Comparison of ENCODE assay signal across 22 mouse cellular contexts in the genomic region with DNA sequence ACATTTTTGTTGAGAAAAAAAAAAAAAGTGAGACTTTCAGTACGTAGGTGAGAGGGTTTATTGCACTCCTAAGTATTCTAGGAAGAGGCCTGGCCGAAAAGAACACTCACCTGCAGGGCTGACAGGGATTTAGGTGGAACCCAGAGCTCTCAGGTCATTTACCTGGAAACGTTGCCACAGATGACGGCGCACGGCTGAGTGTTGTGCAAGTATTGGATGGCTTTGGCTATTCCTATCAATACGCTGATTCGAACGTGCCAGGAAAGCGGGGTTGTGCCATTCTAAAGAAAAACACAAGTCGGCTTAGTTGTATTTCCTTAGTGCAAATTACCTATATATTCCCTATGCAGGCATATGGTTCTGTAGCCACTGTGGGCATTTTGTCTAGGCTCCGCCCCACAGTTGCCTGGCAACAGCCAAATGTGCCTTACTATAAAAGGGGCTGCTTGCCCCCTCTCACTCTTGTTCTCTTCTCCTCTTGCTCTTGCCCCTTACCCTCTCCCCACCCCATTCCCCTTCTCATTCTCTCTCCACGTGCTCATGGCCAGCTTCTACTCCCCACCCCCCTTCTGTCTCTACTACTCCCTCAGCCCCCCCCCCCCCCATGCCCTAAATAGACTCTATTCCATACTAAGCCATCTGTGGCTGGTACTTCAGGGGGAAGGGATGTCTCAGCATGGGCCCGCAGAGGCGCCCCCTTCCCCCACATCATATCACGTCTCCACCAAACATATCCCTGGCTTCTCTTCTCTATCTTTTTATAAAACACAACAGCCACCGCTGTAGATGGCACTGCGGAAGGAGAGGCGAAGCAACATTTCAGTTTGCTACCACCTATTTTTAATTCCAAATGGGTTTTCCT. TPM values are rescaled to one million over a fixed set of nuclear protein-coding genes. Genes with fewer than 3 reads are reported as not detected.
DNase-seq lines count a peak whose midpoint lies in the region; ATAC-seq and TF ChIP-seq lines count a peak whose summit lies in the region.
"Had no signal": no experiment of that assay in that cellular context is flagged by ENCODE, and none has a peak within 500 bp of the region (broad histone marks: within the 10 kb centered on the region; RNA-seq: fewer than 3 reads in every experiment).

No protein-coding gene starts in this region.

- no peak for TF ChIP-seq POLR2A in liver, adult 2 months (IDR thresholded peaks at IDR 0.05; ENCODE audit: extremely low read depth, insufficient read depth, low read length)

- intact Hi-C loops in heart, postnatal 14 days (cut with DNase I): no loop called here

- H3K9me3 ChIP-seq in liver, embryonic 12.5 days (replicated peaks): no peaks in the 10 kb centered on the region
- peaks cover 10% of the 10 kb centered on the region for H3K9me3 ChIP-seq in E14TG2a.4 (ENCODE audit: low read length)
- H3K9me3 ChIP-seq: embryonic facial prominence, embryonic 10.5 days; heart, embryonic 13.5 days; hindbrain, embryonic 15.5 days; intestine, embryonic 15.5 days; limb, embryonic 15.5 days; stomach, embryonic 15.5 days had no signal

- H3K4me2 ChIP-seq in liver, embryonic 12.5 days: no peak overlapping the region
- H3K4me2 ChIP-seq: heart, embryonic 13.5 days; hindbrain, embryonic 15.5 days; intestine, embryonic 15.5 days; limb, embryonic 15.5 days; stomach, embryonic 15.5 days had no signal

- TF ChIP-seq CTCF in liver, adult 2 months (IDR thresholded peaks at IDR 0.05; ENCODE audit: low read depth, low read length): no peak
- TF ChIP-seq CTCF in E14TG2a.4 (conservative IDR thresholded peaks at IDR 0.05; ENCODE audit: low read length): no peak

- 63% methylated on average over 19 of the region's 19 CpGs for whole genome bisulfite sequencing in liver, adult 2 months
- WGBS in liver, embryonic 12.5 days (ENCODE audit: insufficient replicate concordance): 75% methylated on average over 19 of the region's 19 CpGs

- no peaks in the 10 kb centered on the region for H3K4me1 ChIP-seq in liver, adult 2 months (ENCODE audit: control insufficient read depth, insufficient read depth, low read length)
- peaks cover 23% of the 10 kb centered on the region for H3K4me1 ChIP-seq in liver, embryonic 12.5 days
- H3K4me1 ChIP-seq in E14TG2a.4 (replicated peaks; ENCODE audit: low read depth, low read length): peaks cover 67% of the 10 kb centered on the region
- H3K4me1 ChIP-seq: hindbrain, embryonic 15.5 days; intestine, embryonic 15.5 days; limb, embryonic 15.5 days; stomach, embryonic 15.5 days had no signal

- no peaks in the 10 kb centered on the region for H3K27me3 ChIP-seq in liver, adult 2 months (ENCODE audit: control insufficient read depth, insufficient read depth, low read length)
- H3K27me3 ChIP-seq in liver, embryonic 12.5 days (replicated peaks): no peaks in the 10 kb centered on the region
- H3K27me3 ChIP-seq in E14TG2a.4 (ENCODE audit: insufficient read depth, low read length): no peaks in the 10 kb centered on the region
- H3K27me3 ChIP-seq: heart, embryonic 13.5 days; hindbrain, embryonic 15.5 days; intestine, embryonic 15.5 days; limb, embryonic 15.5 days; stomach, embryonic 15.5 days had no signal

- H3K79me2 ChIP-seq in liver, adult 2 months (ENCODE audit: control insufficient read depth, insufficient read depth, low read length): no peaks in the 10 kb centered on the region

- ATAC-seq in liver, embryonic 12.5 days: no peak
- ATAC-seq: forebrain, embryonic 16.5 days; intestine, embryonic 15.5 days; liver, postnatal 0 days; midbrain, embryonic 16.5 days had no signal

- H3K4me3 ChIP-seq in liver, adult 2 months (ENCODE audit: insufficient read depth, low read depth, low read length): no peak overlapping the region
- H3K4me3 ChIP-seq in liver, embryonic 12.5 days: no peak overlapping the region
- H3K4me3 ChIP-seq in E14TG2a.4 (replicated peaks; ENCODE audit: low read length): peak overlapping the region; percentile 73
- H3K4me3 ChIP-seq: embryonic facial prominence, embryonic 10.5 days; gastrocnemius, adult 2 months; heart, embryonic 13.5 days; hindbrain, embryonic 15.5 days; intestine, embryonic 15.5 days; limb, embryonic 15.5 days; stomach, embryonic 15.5 days had no signal

- H3K9ac ChIP-seq in liver, adult 2 months (ENCODE audit: low read depth, low read length): no peak overlapping the region
- no peak overlapping the region for H3K9ac ChIP-seq in liver, embryonic 12.5 days
- H3K9ac ChIP-seq: heart, embryonic 13.5 days; hindbrain, embryonic 15.5 days; intestine, embryonic 15.5 days; limb, embryonic 15.5 days; liver, postnatal 0 days; stomach, embryonic 15.5 days had no signal

- no peak overlapping the region for H3K27ac ChIP-seq in liver, adult 2 months (replicated peaks; ENCODE audit: insufficient read depth, low read depth, low read length)
- H3K27ac ChIP-seq in liver, embryonic 12.5 days: no peak overlapping the region
- H3K27ac ChIP-seq: embryonic facial prominence, embryonic 10.5 days; gastrocnemius, adult 2 months; heart, embryonic 13.5 days; hindbrain, embryonic 15.5 days; intestine, embryonic 15.5 days; limb, embryonic 15.5 days; stomach, embryonic 15.5 days had no signal

- H3K36me3 ChIP-seq in liver, adult 2 months (ENCODE audit: control insufficient read depth, insufficient read depth, low read length): no peaks in the 10 kb centered on the region
- no peaks in the 10 kb centered on the region for H3K36me3 ChIP-seq in liver, embryonic 12.5 days
- peaks cover 48% of the 10 kb centered on the region for H3K36me3 ChIP-seq in E14TG2a.4 (ENCODE audit: insufficient read depth, low read length)
- H3K36me3 ChIP-seq: embryonic facial prominence, embryonic 10.5 days; heart, embryonic 13.5 days; hindbrain, embryonic 15.5 days; intestine, embryonic 15.5 days; limb, embryonic 15.5 days; stomach, embryonic 15.5 days had no signal

- peak; percentile 50 for DNase-seq in liver, adult 2 months (ENCODE audit: extremely low read depth, low read depth, low spot score)
- DNase-seq in ES-CJ7 (ENCODE audit: low read depth, low spot score): peak; percentile 49
- DNase-seq in gonadal fat pad, adult 2 months (ENCODE audit: low read depth): peak; percentile 26
- DNase-seq in adrenal gland, adult (ENCODE audit: inconsistent age in 2 of 2, low spot score in 1 of 2): no peak
- DNase-seq in heart, postnatal 14 days: no peak
- DNase-seq: adrenal gland, adult 2 months; cerebellum, adult 9-10 months; gastrocnemius, adult 2 months; heart, postnatal 36 days; liver, postnatal 0 days; lung, postnatal 10 days; thymus, adult 2 months had no signal

RNA-seq across cellular contexts. Expression of a gene that starts 36.2 kb away (rescaled TPM):
- 97.6 and 115 TPM in 2 replicates for total RNA-seq in liver, adult 2 months (2014; rRNA removed)
- 324 and 346 TPM in 2 replicates for polyA plus RNA-seq in liver, adult 2 months (2012; rRNA removed)
- 76.1 and 86.1 TPM in 2 replicates for polyA plus RNA-seq in liver, embryonic 12.5 days (2016; fragmentation: Nextera tagmentation; extraction: Ambion mirVana)
- 604 and 640 TPM in 2 replicates for polyA plus RNA-seq in gonadal fat pad, adult 2 months (2012; rRNA removed)
- total RNA-seq in heart, postnatal 14 days (2021): 10 to 100 TPM; 91.0 to 91.8 TPM

RNA-seq across cellular contexts. Expression of a gene that starts 36.8 kb away (rescaled TPM):
- 0.60 and 1.1 TPM in 2 replicates for total RNA-seq in liver, adult 2 months (2014; rRNA removed)
- polyA plus RNA-seq in liver, adult 2 months (2012; rRNA removed): 0.32 and 0.49 TPM in 2 replicates
- polyA plus RNA-seq in liver, embryonic 12.5 days (2016; fragmentation: Nextera tagmentation; extraction: Ambion mirVana): 0.63 and 0.82 TPM in 2 replicates
- 4.9 and 5.4 TPM in 2 replicates for polyA plus RNA-seq in gonadal fat pad, adult 2 months (2012; rRNA removed)
- 1 to 10 TPM; 2.9 to 4.8 TPM for total RNA-seq in heart, postnatal 14 days (2021)

RNA-seq across cellular contexts. Expression of a gene that starts 52.4 kb away (rescaled TPM):
- 5.2 and 7.7 TPM in 2 replicates for total RNA-seq in liver, adult 2 months (2014; rRNA removed)
- polyA plus RNA-seq in liver, adult 2 months (2012; rRNA removed): 4.5 and 5.2 TPM in 2 replicates
- 10.0 and 10.7 TPM in 2 replicates for polyA plus RNA-seq in liver, embryonic 12.5 days (2016; fragmentation: Nextera tagmentation; extraction: Ambion mirVana)
- 5.7 and 5.9 TPM in 2 replicates for polyA plus RNA-seq in gonadal fat pad, adult 2 months (2012; rRNA removed)
- 10 to 100 TPM; 13.0 to 13.2 TPM for total RNA-seq in heart, postnatal 14 days (2021)

Comparison
In these comparisons a context has a peak if more than half of its experiments do, and no peak if none do; other contexts are left out.
1. DNase-seq: peak in liver, adult 2 months (single experiment), ES-CJ7 (single experiment) and gonadal fat pad, adult 2 months (single experiment); none in adrenal gland, adult (0 of 2) and heart, postnatal 14 days (0 of 2).